In genomic region chr2:91948792-91949241, GRCm38 (mm10) we compare ENCODE assay signal across 9 mouse cellular contexts. TPM values are rescaled to one million over a fixed set of nuclear protein-coding genes. Genes with fewer than 3 reads are reported as not detected.
A peak's percentile ranks its signal among the peaks of the same experiment; 100 is the strongest.
DNase-seq lines count a peak whose midpoint lies in the region; ATAC-seq and TF ChIP-seq lines count a peak whose summit lies in the region.
"Had no signal": no experiment of that assay in that cellular context is flagged by ENCODE, and none has a peak within 500 bp of the region (broad histone marks: within the 10 kb centered on the region; RNA-seq: fewer than 3 reads in every experiment).

No protein-coding gene starts in this region.

- no peaks in the 10 kb centered on the region for H3K9me3 ChIP-seq in embryonic facial prominence, embryonic 14.5 days (ENCODE audit: control insufficient read depth, low read length)
- no peaks in the 10 kb centered on the region for H3K9me3 ChIP-seq in forebrain, postnatal 0 days (ENCODE audit: low read length)
- H3K9me3 ChIP-seq: hindbrain, embryonic 15.5 days had no signal

- H3K9ac ChIP-seq in embryonic facial prominence, embryonic 14.5 days (ENCODE audit: low read depth, low read length) = no peak overlapping the region
- no peak overlapping the region for H3K9ac ChIP-seq in forebrain, postnatal 0 days

- peak overlapping the region; percentile 93 for H3K27ac ChIP-seq in left cerebral cortex, adult 2 months
- H3K27ac ChIP-seq in embryonic facial prominence, embryonic 14.5 days (replicated peaks; ENCODE audit: low read depth, low read length) = peak overlapping the region; percentile 39; the same call in 1 of the 2 replicates
- H3K27ac ChIP-seq in forebrain, postnatal 0 days (ENCODE audit: low read depth, low read length) = no peak overlapping the region

- no peak for TF ChIP-seq CTCF in left cerebral cortex, adult 2 months (IDR thresholded peaks at IDR 0.05)
- no peak for TF ChIP-seq CTCF in forebrain, postnatal 0 days (IDR thresholded peaks at IDR 0.05; ENCODE audit: low read depth)

- ATAC-seq in embryonic facial prominence, embryonic 14.5 days (ENCODE audit: low read depth) = no peak
- ATAC-seq in megakaryocyte-erythroid progenitor cell, adult 5-6 weeks (replicated peaks; ENCODE audit: low FRiP score, low TSS enrichment, poor library complexity, severe bottlenecking) = peak; percentile 16
- ATAC-seq in forebrain, postnatal 0 days = no peak

- WGBS in embryonic facial prominence, embryonic 14.5 days = 58% methylated on average over 3 of the region's 3 CpGs
- WGBS in forebrain, postnatal 0 days = 54% methylated on average over 3 of the region's 3 CpGs

- peaks cover 36% of the 10 kb centered on the region for H3K4me1 ChIP-seq in embryonic facial prominence, embryonic 14.5 days (ENCODE audit: control insufficient read depth, insufficient read depth, low read length)
- H3K4me1 ChIP-seq in forebrain, postnatal 0 days (ENCODE audit: insufficient read depth) = peaks cover 8% of the 10 kb centered on the region

- no peaks in the 10 kb centered on the region for H3K27me3 ChIP-seq in embryonic facial prominence, embryonic 14.5 days (replicated peaks; ENCODE audit: control insufficient read depth, insufficient read depth, low read length)
- no peaks in the 10 kb centered on the region for H3K27me3 ChIP-seq in forebrain, postnatal 0 days (ENCODE audit: insufficient read depth, low read length)
- H3K27me3 ChIP-seq: hindbrain, embryonic 15.5 days had no signal

- no peak overlapping the region for H3K4me2 ChIP-seq in embryonic facial prominence, embryonic 14.5 days (ENCODE audit: low read depth, low read length)
- no peak overlapping the region for H3K4me2 ChIP-seq in forebrain, postnatal 0 days (ENCODE audit: low read depth)

- no peak overlapping the region for H3K4me3 ChIP-seq in left cerebral cortex, adult 2 months
- H3K4me3 ChIP-seq in embryonic facial prominence, embryonic 14.5 days (ENCODE audit: low read depth, low read length) = no peak overlapping the region
- H3K4me3 ChIP-seq in forebrain, postnatal 0 days (ENCODE audit: low read depth, low read length) = no peak overlapping the region
- H3K4me3 ChIP-seq: hindbrain, embryonic 15.5 days had no signal

- peak; percentile 73 for DNase-seq in cerebellum, adult 11-12 months
- no peak for DNase-seq in cerebellum, postnatal 4 days (ENCODE audit: low spot score in 2 of 2)
- DNase-seq in left cerebral cortex, adult 2 months (ENCODE audit: extremely low spot score in 1 of 2, low spot score in 2 of 2) = no peak
- no peak for DNase-seq in left cerebral cortex, adult 8-10 months (ENCODE audit: low spot score in 2 of 2)
- no peak for DNase-seq in embryonic facial prominence, embryonic 14.5 days (ENCODE audit: low spot score)
- DNase-seq in B cell, adult 2 months = no peak
- DNase-seq in forebrain, postnatal 0 days = no peak

- H3K36me3 ChIP-seq in embryonic facial prominence, embryonic 14.5 days (ENCODE audit: control insufficient read depth, insufficient read depth, low read length) = no peaks in the 10 kb centered on the region
- H3K36me3 ChIP-seq in forebrain, postnatal 0 days (ENCODE audit: insufficient read depth) = no peaks in the 10 kb centered on the region
- H3K36me3 ChIP-seq: hindbrain, embryonic 15.5 days had no signal

- intact Hi-C loops in left cerebral cortex, adult 2 months (cut with DNase I) = loop anchor here (5.0 kb wide), 2 partner anchors 108 to 877 kb away; partner anchors contain the start of gene Slc39a13

RNA-seq across cellular contexts. Expression of gene Gm9821, which starts 3.3 kb away (rescaled TPM):
- total RNA-seq in left cerebral cortex, adult 2 months (2021) = not detected
- not detected for total RNA-seq in left cerebral cortex, adult 8-10 months (2022)
- polyA plus RNA-seq in embryonic facial prominence, embryonic 14.5 days (2014; fragmentation: Nextera tagmentation; extraction: Ambion mirVana) = 0.70 and 0.76 TPM in 2 replicates
- total RNA-seq in megakaryocyte-erythroid progenitor cell, adult 5-6 weeks (2014; fragmentation: Nextera tagmentation) = not detected in 2 replicates
- total RNA-seq in megakaryocyte-erythroid progenitor cell, adult 5-6 weeks (2017) = 0.33 and 1.5 TPM in 2 replicates
- not detected in 2 replicates for total RNA-seq in forebrain, postnatal 0 days (2014; rRNA removed)
- not detected in 2 replicates for polyA plus RNA-seq in forebrain, postnatal 0 days (2015; fragmentation: Nextera tagmentation; extraction: Ambion mirVana)

RNA-seq across cellular contexts. Expression of gene Mdk, which starts 16.7 kb away (rescaled TPM):
- total RNA-seq in left cerebral cortex, adult 2 months (2021) = 10 to 100 TPM; 16.5 to 21.5 TPM
- total RNA-seq in left cerebral cortex, adult 8-10 months (2022) = 10 to 100 TPM; 17.9 to 21.1 (median 19.8) TPM
- polyA plus RNA-seq in embryonic facial prominence, embryonic 14.5 days (2014; fragmentation: Nextera tagmentation; extraction: Ambion mirVana) = 700 and 828 TPM in 2 replicates
- total RNA-seq in megakaryocyte-erythroid progenitor cell, adult 5-6 weeks (2014; fragmentation: Nextera tagmentation) = 2.1 TPM in 1 of 2 replicates, not detected in the other
- total RNA-seq in megakaryocyte-erythroid progenitor cell, adult 5-6 weeks (2017) = 0.75 TPM in 1 of 2 replicates, not detected in the other
- total RNA-seq in forebrain, postnatal 0 days (2014; rRNA removed) = 74.2 and 75.5 TPM in 2 replicates
- polyA plus RNA-seq in forebrain, postnatal 0 days (2015; fragmentation: Nextera tagmentation; extraction: Ambion mirVana) = 121 and 162 TPM in 2 replicates

RNA-seq across cellular contexts. Expression of gene Chrm4, which starts 21.8 kb away (rescaled TPM):
- total RNA-seq in left cerebral cortex, adult 2 months (2021) = 10 to 100 TPM; 47.9 to 59.9 TPM
- total RNA-seq in left cerebral cortex, adult 8-10 months (2022) = 10 to 100 TPM; 57.9 to 66.5 (median 60.3) TPM
- 0.31 and 0.47 TPM in 2 replicates for polyA plus RNA-seq in embryonic facial prominence, embryonic 14.5 days (2014; fragmentation: Nextera tagmentation; extraction: Ambion mirVana)
- 0.94 TPM in 1 of 2 replicates, not detected in the other for total RNA-seq in megakaryocyte-erythroid progenitor cell, adult 5-6 weeks (2014; fragmentation: Nextera tagmentation)
- total RNA-seq in megakaryocyte-erythroid progenitor cell, adult 5-6 weeks (2017) = not detected in 2 replicates
- total RNA-seq in forebrain, postnatal 0 days (2014; rRNA removed) = 4.0 and 7.0 TPM in 2 replicates
- polyA plus RNA-seq in forebrain, postnatal 0 days (2015; fragmentation: Nextera tagmentation; extraction: Ambion mirVana) = 1.1 and 1.3 TPM in 2 replicates

RNA-seq across cellular contexts. Expression of gene Dgkz, which starts 26.8 kb away (rescaled TPM):
- total RNA-seq in left cerebral cortex, adult 2 months (2021) = 100 to 1,000 TPM; 553 to 561 TPM
- total RNA-seq in left cerebral cortex, adult 8-10 months (2022) = 100 to 1,000 TPM; 414 to 471 (median 424) TPM
- polyA plus RNA-seq in embryonic facial prominence, embryonic 14.5 days (2014; fragmentation: Nextera tagmentation; extraction: Ambion mirVana) = 44.9 and 47.4 TPM in 2 replicates
- total RNA-seq in megakaryocyte-erythroid progenitor cell, adult 5-6 weeks (2014; fragmentation: Nextera tagmentation) = 172 and 204 TPM in 2 replicates
- 44.4 and 60.2 TPM in 2 replicates for total RNA-seq in megakaryocyte-erythroid progenitor cell, adult 5-6 weeks (2017)
- total RNA-seq in forebrain, postnatal 0 days (2014; rRNA removed) = 112 and 116 TPM in 2 replicates
- 29.1 and 31.4 TPM in 2 replicates for polyA plus RNA-seq in forebrain, postnatal 0 days (2015; fragmentation: Nextera tagmentation; extraction: Ambion mirVana)

Comparison
In these comparisons a context has a peak if more than half of its experiments do, and no peak if none do; other contexts are left out.
1. RNA of gene Mdk, which starts 16.7 kb away (total RNA-seq): 74.2 to 75.5 TPM in forebrain, postnatal 0 days, 16.5 to 21.5 TPM in left cerebral cortex, adult 2 months and 17.9 to 21.1 TPM in left cerebral cortex, adult 8-10 months; 0.75 to 2.1 TPM in megakaryocyte-erythroid progenitor cell, adult 5-6 weeks; every median in the first group is over 4 times any median in the second.